Mouse (Mus musculus) kidney, embryonic 14.5 days (tissue): Measurements from ENCODE around the gene Elovl4. TPM values are rescaled to one million over a fixed set of nuclear protein-coding genes. Genes with fewer than 3 reads are reported as not detected.

Source experiments
- ATAC-seq: fragments of 200-750 bp; cut with Nextera tagmentation; 2 replicates; pipeline ENCODE4 v1.8.0; 2017; ENCODE audit warnings: moderate number of reproducible peaks, mild to moderate bottlenecking, moderate TSS enrichment, moderate library complexity; ENCODE audit not compliant: low FRiP score, low TSS enrichment
- H3K27ac ChIP-seq: fragments of 300-500 bp; sonication (generic); 2 replicates; pipeline ENCODE4 v1.5.1; 2014; ENCODE audit warnings: low read depth, mild to moderate bottlenecking, low read length, moderate library complexity, mixed read lengths
- H3K27me3 ChIP-seq: fragments of 300-500 bp; sonication (generic); 2 replicates; pipeline ENCODE4 v1.6.1; 2014; ENCODE audit warnings: mild to moderate bottlenecking, low read length; ENCODE audit not compliant: control insufficient read depth, insufficient read depth
- H3K36me3 ChIP-seq: fragments of 300-500 bp; sonication (generic); 2 replicates; pipeline ENCODE4 v1.6.1; 2014; ENCODE audit warnings: low read length, mixed read lengths; ENCODE audit not compliant: control insufficient read depth, insufficient read depth
- H3K4me1 ChIP-seq: fragments of 300-500 bp; sonication (generic); 2 replicates; pipeline ENCODE4 v1.6.1; 2014; ENCODE audit warnings: low read length, mixed read lengths; ENCODE audit not compliant: control insufficient read depth, insufficient read depth
- H3K4me2 ChIP-seq: fragments of 300-500 bp; sonication (generic); replicated peaks from 2 replicates; pipeline ENCODE4 v1.6.1; 2014; ENCODE audit warnings: low read depth, mild to moderate bottlenecking, low read length
- H3K4me3 ChIP-seq: fragments of 300-500 bp; sonication (generic); 2 replicates; pipeline ENCODE4 v1.5.1; 2014; ENCODE audit warnings: mild to moderate bottlenecking, low read length
- H3K9ac ChIP-seq: fragments of 300-500 bp; sonication (generic); 2 replicates; pipeline ENCODE4 v1.6.1; 2014; ENCODE audit warnings: low read depth, mild to moderate bottlenecking, low read length, moderate library complexity
- H3K9me3 ChIP-seq: fragments of 300-500 bp; sonication (generic); 2 replicates; pipeline ENCODE4 v1.6.1; 2016; ENCODE audit warnings: low read length; ENCODE audit not compliant: control insufficient read depth
- WGBS: fragments of 180-500 bp; shearing (Covaris S2); extraction: QIAGEN DNeasy Blood & Tissue Kit; methylation state at CpG from one replicate; pipeline ENCODE4 v1.1.7; 2014; 5-methylcytosine and 5-hydroxymethylcytosine counted together
- polyA plus RNA-seq: library from polyadenylated mRNA; unstranded; fragments of >200 nt; fragmentation: Nextera tagmentation; extraction: Ambion mirVana; gene quantifications from 2 replicates; pipeline ENCODE4 v1.2.1, GENCODE M21; 2014

Gene Elovl4
- 5.7 and 8.7 TPM in 2 replicates for polyA plus RNA-seq

DNA sequence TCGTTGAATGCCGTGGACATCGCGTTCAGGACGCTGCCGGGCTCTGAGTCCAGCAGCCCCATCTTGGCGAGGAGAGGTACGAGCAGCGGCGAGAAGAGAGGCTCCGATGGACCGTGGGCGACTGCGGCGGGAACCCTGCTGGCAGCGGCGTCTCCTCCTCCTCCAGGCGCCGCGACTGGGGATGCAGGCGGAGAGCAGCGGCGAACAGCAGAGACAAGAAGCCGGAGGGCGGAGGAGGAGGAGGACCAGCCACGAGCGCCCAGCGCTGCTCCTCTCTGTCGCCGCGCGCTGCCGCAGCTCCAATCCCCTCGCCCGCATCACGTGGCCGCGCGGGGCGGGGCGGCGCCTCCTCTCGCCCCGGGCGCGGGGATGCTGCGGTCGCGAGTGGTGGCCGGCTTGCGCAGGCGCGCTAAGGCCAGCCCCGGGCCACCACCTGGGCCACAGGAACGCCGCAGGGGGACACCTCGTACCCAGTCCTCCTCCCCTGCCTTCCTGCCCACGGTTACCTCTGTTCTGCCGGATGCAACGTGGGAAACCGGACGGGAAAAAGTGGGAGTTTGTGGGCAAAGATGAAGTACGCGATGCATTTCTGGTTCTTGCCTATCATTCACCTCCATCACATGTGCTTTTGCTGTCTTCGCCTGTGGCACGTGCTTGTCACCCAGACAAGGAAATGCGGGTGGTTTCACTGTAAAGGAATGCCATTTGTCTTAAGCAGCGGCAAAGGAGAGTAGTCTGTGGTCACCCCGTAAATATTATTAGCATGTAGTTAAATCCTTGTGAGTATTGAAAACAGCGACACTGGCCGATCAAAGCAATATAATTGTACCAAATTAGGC is at the start of gene Elovl4:
Gene Elovl4 (minus strand): TSS at position 301 of the 839 bp plus-strand sequence.
- H3K9me3 ChIP-seq: no peaks in the 10 kb centered on the region
- H3K4me1 ChIP-seq: no peaks in the 10 kb centered on the region
- ATAC-seq: peak; percentile 86
- H3K4me2 ChIP-seq: peak within 1 kb of the TSS; percentile 98
- H3K4me3 ChIP-seq: peak within 1 kb of the TSS; percentile 62
- 3% methylated on average over 52 of the region's 71 CpGs for WGBS
- H3K9ac ChIP-seq: peak within 1 kb of the TSS; percentile 63
- H3K36me3 ChIP-seq: no peaks in the 10 kb centered on the region
- H3K27me3 ChIP-seq: peaks cover 6% of the 10 kb centered on the region
- H3K27ac ChIP-seq: peak within 1 kb of the TSS; percentile 55; the same call in 1 of the 2 replicates

DNA sequence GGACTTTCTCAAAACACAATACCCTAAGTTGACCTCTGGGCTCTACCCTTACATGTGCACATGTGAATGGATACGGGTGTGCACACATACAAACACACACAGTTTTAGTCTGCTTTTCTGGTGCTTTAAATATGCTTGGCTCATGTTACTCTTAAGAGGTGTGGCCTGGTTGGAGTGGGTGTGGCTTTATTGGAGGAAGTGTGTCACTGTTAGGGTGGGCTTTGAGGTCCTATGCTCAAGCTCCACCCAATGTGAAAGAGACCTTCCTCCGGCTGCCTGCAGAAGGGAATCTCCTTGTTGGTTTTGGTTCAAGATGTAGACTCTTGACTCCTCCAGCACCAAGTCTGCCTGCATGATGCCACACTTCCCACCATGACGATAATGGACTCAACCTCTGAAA is 46.4 kb upstream of the Elovl4 start:
- Histone ChIP-seq H3K4me2 (no peak overlapping the region), H3K36me3 (peaks cover 44% of the 10 kb centered on the region), H3K9ac (no peak overlapping the region), H3K27me3 (no peaks in the 10 kb centered on the region), H3K4me1 (no peaks in the 10 kb centered on the region), H3K4me3 (no peak overlapping the region), H3K9me3 (no peaks in the 10 kb centered on the region), H3K27ac (no peak overlapping the region)
- WGBS: 89% methylated on average over 3 of the region's 3 CpGs
- no peak for ATAC-seq

DNA sequence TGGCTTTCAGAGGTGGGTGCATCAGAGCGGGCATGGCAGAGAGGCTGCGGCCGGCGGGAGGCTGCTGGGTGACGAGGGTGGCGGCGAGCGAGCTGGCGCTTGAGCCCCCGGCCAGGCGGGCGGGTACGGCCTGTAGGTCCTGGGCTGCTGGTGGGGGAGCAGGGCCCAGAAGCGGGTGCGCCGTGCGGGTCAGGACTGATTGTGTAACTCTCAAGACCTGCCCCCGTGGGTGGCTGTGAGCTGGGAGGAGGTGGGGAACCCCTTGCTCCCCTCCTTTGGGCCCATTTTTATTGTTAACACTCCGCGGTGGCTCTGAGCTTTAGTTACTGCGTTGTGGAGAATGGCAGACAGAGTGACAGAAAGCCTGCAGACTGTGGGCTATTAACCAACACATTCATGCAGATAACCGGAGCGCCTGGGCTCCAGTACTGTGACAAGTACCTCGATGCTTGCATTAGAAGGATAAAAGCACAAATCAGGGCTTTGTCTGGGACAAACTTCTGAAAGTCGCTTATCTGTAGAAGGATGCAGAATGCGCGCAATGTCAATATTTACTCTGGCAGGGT is 28.8 kb upstream of the Elovl4 start:
- Histone ChIP-seq H3K36me3 (peaks cover 4% of the 10 kb centered on the region; the same call in 1 of the 2 replicates), H3K9me3 (no peaks in the 10 kb centered on the region), H3K4me2 (peak overlapping the region; percentile 67), H3K4me1 (peaks cover 5% of the 10 kb centered on the region), H3K4me3 (peak overlapping the region; percentile 97), H3K27me3 (no peaks in the 10 kb centered on the region), H3K27ac (no peak overlapping the region), H3K9ac (peak overlapping the region; percentile 84)
- ATAC-seq: no peak; the same call in 1 of the 2 replicates
- WGBS: 2% methylated on average over 27 of the region's 27 CpGs

DNA sequence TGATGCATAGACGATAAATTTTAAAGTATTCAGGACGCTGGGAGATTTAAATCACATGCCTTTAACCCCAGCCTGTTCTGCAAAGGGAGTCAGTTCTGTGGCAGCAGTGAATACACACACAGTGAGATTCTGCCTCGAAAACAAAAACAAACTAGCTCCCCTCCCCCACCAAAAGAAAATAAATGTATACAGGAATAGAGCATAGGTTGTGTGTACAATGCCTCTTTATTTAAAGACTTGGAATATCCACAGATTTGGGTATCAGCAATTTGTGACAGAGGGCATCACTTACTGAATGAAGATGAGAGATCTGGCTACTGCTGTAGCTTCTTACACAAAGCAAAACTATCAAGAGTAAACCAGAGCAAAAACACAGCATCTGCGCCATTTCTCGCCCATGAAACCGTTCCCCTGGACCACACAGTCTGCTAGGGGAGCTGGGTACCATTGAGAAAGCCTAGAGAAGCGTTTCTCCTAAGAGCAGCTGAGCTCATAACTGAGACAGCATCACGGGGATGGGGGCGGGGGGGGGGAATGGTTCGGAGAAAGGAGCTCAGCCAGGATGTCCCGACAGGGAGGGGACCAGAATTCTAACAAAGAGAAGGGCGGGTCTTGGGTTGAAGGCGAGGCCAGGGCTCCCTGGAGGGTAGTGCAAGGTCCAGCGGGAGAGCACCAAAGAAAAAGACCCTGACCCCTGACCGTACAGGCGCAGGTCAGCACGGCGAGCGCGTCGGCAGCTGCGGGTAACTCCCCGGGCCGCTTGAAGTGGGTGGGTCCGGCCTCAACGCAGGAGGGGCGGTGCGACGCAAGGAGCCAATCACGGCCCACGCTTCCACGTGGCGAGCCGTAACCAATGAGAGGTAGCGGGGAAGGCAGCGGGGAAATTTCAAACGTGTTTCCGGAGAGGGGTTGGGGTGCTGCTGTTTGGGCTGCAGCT is 28.0 kb upstream of the Elovl4 start, which contains the start of gene Ttk:
Gene Ttk (plus strand): TSS at position 879 of the 937 bp plus-strand sequence.
- H3K36me3 ChIP-seq: no peaks in the 10 kb centered on the region
- H3K9ac ChIP-seq: peak within 1 kb of the TSS; percentile 84
- H3K4me3 ChIP-seq: peak within 1 kb of the TSS; percentile 97
- ATAC-seq: peak; percentile 99
- WGBS: under 1% methylated on average over 38 of the region's 38 CpGs
- no peaks in the 10 kb centered on the region for H3K27me3 ChIP-seq
- peak within 1 kb of the TSS; percentile 67 for H3K4me2 ChIP-seq
- H3K9me3 ChIP-seq: no peaks in the 10 kb centered on the region
- H3K4me1 ChIP-seq: peaks cover 5% of the 10 kb centered on the region
- H3K27ac ChIP-seq: peak within 1 kb of the TSS; percentile 76; the same call in 1 of the 2 replicates

DNA sequence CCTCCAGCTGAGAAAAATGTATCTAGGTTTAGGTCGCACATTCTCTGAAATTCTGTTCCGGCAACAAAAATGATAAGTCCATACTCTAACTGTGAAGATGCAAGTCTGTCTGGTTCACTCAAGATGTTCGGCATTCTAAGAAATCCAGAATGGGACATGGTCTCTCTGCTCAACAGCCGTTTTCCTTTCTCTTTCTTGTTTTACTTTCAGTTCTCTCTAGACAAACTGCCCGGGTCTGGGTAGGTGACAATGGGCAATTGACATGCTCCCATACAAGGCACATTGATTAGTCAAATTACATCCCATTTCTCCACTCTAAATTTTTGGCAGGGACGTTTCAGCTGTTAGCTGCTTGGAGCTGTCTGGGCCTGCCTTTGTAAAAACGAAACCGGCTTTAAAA is 25.1 kb upstream of the Elovl4 start:
- 75% methylated on average over 8 of the region's 8 CpGs for WGBS
- no peak overlapping the region for H3K4me2 ChIP-seq
- no peak for ATAC-seq

DNA sequence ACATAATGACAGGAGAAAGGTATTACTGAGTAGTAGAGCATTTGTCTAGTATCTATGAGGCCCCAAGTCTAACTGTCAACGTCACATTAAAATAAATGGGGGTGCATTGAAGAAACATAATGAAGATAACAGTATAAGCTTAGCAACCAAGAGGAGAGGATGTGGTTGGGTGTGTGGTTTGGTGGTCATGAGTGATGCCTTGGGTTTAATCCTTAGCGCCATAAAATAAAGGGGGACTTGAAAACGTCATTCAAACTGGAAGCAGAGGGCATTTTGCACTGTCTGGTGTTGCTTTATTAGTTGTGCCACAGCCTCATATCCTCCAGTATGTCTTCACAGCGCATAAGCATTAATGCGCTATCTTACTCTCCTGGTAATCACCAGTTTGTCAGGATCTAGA is 23.8 kb upstream of the Elovl4 start:
- ATAC-seq: no peak
- no peaks in the 10 kb centered on the region for H3K27me3 ChIP-seq
- no peaks in the 10 kb centered on the region for H3K4me1 ChIP-seq
- H3K4me2 ChIP-seq: no peak overlapping the region
- WGBS: 77% methylated on average over 5 of the region's 5 CpGs
- H3K36me3 ChIP-seq: no peaks in the 10 kb centered on the region
- H3K27ac ChIP-seq: no peak overlapping the region
- H3K4me3 ChIP-seq: no peak overlapping the region
- H3K9me3 ChIP-seq: no peaks in the 10 kb centered on the region
- no peak overlapping the region for H3K9ac ChIP-seq

More for the DNA sequence above, 25.1 kb upstream of the Elovl4 start:
- Histone ChIP-seq H3K4me3 (no peak overlapping the region), H3K27me3 (no peaks in the 10 kb centered on the region), H3K27ac (no peak overlapping the region), H3K9me3 (no peaks in the 10 kb centered on the region), H3K36me3 (no peaks in the 10 kb centered on the region), H3K4me1 (peaks cover 5% of the 10 kb centered on the region), H3K9ac (no peak overlapping the region)

DNA sequence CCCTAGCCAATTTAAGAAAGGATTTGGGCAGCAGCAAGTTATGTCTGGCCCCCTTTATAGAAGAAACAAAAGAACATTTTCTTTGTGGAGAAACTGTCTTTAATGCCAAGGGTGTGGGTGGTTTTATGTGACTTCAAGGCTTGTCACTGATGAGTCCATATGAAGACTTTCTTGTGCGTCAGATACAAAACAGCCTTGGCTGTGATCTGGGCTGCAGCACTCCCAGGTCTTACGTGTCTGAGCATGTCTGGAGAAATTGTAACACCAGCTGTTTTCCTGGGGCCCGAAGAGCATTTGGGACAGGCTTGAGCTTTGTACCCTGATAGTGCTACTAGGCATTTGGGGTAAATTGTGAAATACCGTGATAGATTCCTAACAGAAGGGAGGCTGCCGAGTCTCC is 16.8 kb upstream of the Elovl4 start:
- Histone ChIP-seq H3K9me3 (no peaks in the 10 kb centered on the region), H3K36me3 (no peaks in the 10 kb centered on the region), H3K27me3 (no peaks in the 10 kb centered on the region), H3K4me2 (no peak overlapping the region), H3K4me1 (no peaks in the 10 kb centered on the region), H3K9ac (no peak overlapping the region), H3K4me3 (no peak overlapping the region), H3K27ac (no peak overlapping the region)
- WGBS: 76% methylated on average over 5 of the region's 5 CpGs
- ATAC-seq: no peak

DNA sequence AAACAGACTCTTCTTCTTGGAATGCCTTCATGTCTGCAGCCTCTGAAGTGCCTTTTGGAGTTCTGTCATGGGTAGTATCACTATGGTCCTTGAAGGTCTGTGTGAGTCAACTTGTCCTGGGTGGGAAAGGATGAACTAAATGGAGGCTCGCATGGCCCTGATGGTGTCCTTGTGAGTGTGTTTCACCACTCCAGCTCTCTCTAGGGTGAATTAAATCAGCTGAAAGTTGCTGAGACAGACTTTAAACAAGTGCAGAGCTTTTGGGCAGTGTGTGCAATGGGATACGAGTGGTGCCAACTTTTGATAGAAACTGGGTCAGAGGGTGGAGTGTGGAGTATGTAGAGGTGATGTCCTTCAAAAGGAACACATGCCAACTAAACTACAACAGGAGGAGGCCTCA is 14.9 kb upstream of the Elovl4 start:
- 96% methylated on average over 2 of the region's 2 CpGs for WGBS
- no peaks in the 10 kb centered on the region for H3K27me3 ChIP-seq
- no peaks in the 10 kb centered on the region for H3K36me3 ChIP-seq
- no peak for ATAC-seq
- H3K9me3 ChIP-seq: no peaks in the 10 kb centered on the region
- no peak overlapping the region for H3K4me3 ChIP-seq
- no peaks in the 10 kb centered on the region for H3K4me1 ChIP-seq
- no peak overlapping the region for H3K27ac ChIP-seq
- no peak overlapping the region for H3K4me2 ChIP-seq
- no peak overlapping the region for H3K9ac ChIP-seq
